Mouse (Mus musculus): ENCODE measurements at regions not wholly inside any gene's neighbourhood (a gene's known extent, or its start where the extent isn't known, plus 50 kb on each side); places are given as distances from the start of the nearest gene placed in this dataset.
A peak's percentile ranks its signal among the peaks of the same experiment; 100 is the strongest.

GRCm38 (mm10) chrX:23556271-23556670 lies 136.6 kb upstream of the Wdr44 start:
- DNase-seq (ENCODE audit: low spot score) = no peak

- DNase-seq (ENCODE audit: low spot score) = peak; percentile 41
These were observed 127.3 kb upstream of the Wdr44 start for GRCm38 (mm10) chrX:23565581-23565980.
